ENCODE assay signal across 17 mouse cellular contexts in genomic region chr15:28595725-28596124, GRCm38 (mm10).
A peak's percentile ranks its signal among the peaks of the same experiment; 100 is the strongest.
DNase-seq lines count a peak whose midpoint lies in the region; ATAC-seq and TF ChIP-seq lines count a peak whose summit lies in the region.
"Had no signal": no experiment of that assay in that cellular context is flagged by ENCODE, and none has a peak within 500 bp of the region (broad histone marks: within the 10 kb centered on the region; RNA-seq: fewer than 3 reads in every experiment).

No protein-coding gene starts in this region.

- TF ChIP-seq CTCF in forebrain, postnatal 0 days (IDR thresholded peaks at IDR 0.05; ENCODE audit: low read depth) = no peak

- H3K9me3 ChIP-seq in forebrain, postnatal 0 days (ENCODE audit: low read length) = no peaks in the 10 kb centered on the region
- H3K9me3 ChIP-seq in forebrain, embryonic 11.5 days (ENCODE audit: control insufficient read depth, low read length) = no peaks in the 10 kb centered on the region
- H3K9me3 ChIP-seq: embryonic facial prominence, embryonic 10.5 days; heart, embryonic 12.5 days; hindbrain, embryonic 10.5 days; hindbrain, embryonic 15.5 days had no signal

- no peak for ATAC-seq in cerebellum, adult (ENCODE audit: insufficient number of reproducible peaks, low FRiP score, low TSS enrichment)
- peak; percentile 61 for ATAC-seq in forebrain, postnatal 0 days
- no peak for ATAC-seq in forebrain, embryonic 11.5 days (replicated peaks; ENCODE audit: low FRiP score)
- ATAC-seq: inflammation-experienced regulatory T-cells, adult 6 months; intestine, postnatal 0 days had no signal

- H3K36me3 ChIP-seq in forebrain, postnatal 0 days (ENCODE audit: insufficient read depth) = no peaks in the 10 kb centered on the region
- no peaks in the 10 kb centered on the region for H3K36me3 ChIP-seq in forebrain, embryonic 11.5 days (ENCODE audit: control insufficient read depth, insufficient read depth, low read length)
- H3K36me3 ChIP-seq: embryonic facial prominence, embryonic 10.5 days; heart, embryonic 12.5 days; hindbrain, embryonic 10.5 days; hindbrain, embryonic 15.5 days had no signal

- H3K9ac ChIP-seq in forebrain, postnatal 0 days = no peak overlapping the region
- H3K9ac ChIP-seq in forebrain, embryonic 11.5 days (ENCODE audit: low read length) = no peak overlapping the region
- H3K9ac ChIP-seq: heart, embryonic 12.5 days; hindbrain, embryonic 15.5 days had no signal

- H3K4me3 ChIP-seq in forebrain, postnatal 0 days (ENCODE audit: low read depth, low read length) = no peak overlapping the region
- no peak overlapping the region for H3K4me3 ChIP-seq in forebrain, embryonic 11.5 days (ENCODE audit: low read depth, low read length)
- H3K4me3 ChIP-seq: embryonic facial prominence, embryonic 10.5 days; heart, embryonic 12.5 days; hindbrain, embryonic 10.5 days; hindbrain, embryonic 15.5 days had no signal

- no peaks in the 10 kb centered on the region for H3K4me1 ChIP-seq in forebrain, postnatal 0 days (ENCODE audit: insufficient read depth)
- H3K4me1 ChIP-seq in forebrain, embryonic 11.5 days (replicated peaks; ENCODE audit: control insufficient read depth, insufficient read depth, low read length) = no peaks in the 10 kb centered on the region
- H3K4me1 ChIP-seq: embryonic facial prominence, embryonic 10.5 days; heart, embryonic 12.5 days; hindbrain, embryonic 10.5 days; hindbrain, embryonic 15.5 days had no signal

- H3K4me2 ChIP-seq in forebrain, postnatal 0 days (ENCODE audit: low read depth) = no peak overlapping the region
- H3K4me2 ChIP-seq in forebrain, embryonic 11.5 days (ENCODE audit: low read depth, low read length, severe bottlenecking) = no peak overlapping the region
- H3K4me2 ChIP-seq: heart, embryonic 12.5 days; hindbrain, embryonic 15.5 days had no signal

- WGBS in forebrain, postnatal 0 days = 63% methylated on average over 4 of the region's 4 CpGs
- 87% methylated on average over 4 of the region's 4 CpGs for WGBS in forebrain, embryonic 11.5 days

- peak; percentile 47 to 57 for DNase-seq in cerebellum, postnatal 14 days
- peak; percentile 77 for DNase-seq in forebrain, postnatal 0 days
- DNase-seq in forebrain, embryonic 11.5 days (ENCODE audit: low spot score) = no peak
- DNase-seq in right cerebral cortex, postnatal 4 days = peak; percentile 9
- DNase-seq in right cerebral cortex, postnatal 36 days (ENCODE audit: low spot score in 2 of 2) = no peak
- no peak for DNase-seq in gastrocnemius, postnatal 10 days
- DNase-seq: adrenal gland, postnatal 10 days; cerebellum, adult 11 months; cerebellum, adult 8-10 months; gastrocnemius, postnatal 25 days had no signal

- no peaks in the 10 kb centered on the region for H3K27me3 ChIP-seq in forebrain, postnatal 0 days (ENCODE audit: insufficient read depth, low read length)
- no peaks in the 10 kb centered on the region for H3K27me3 ChIP-seq in forebrain, embryonic 11.5 days (ENCODE audit: control insufficient read depth, insufficient read depth, low read length)
- H3K27me3 ChIP-seq: heart, embryonic 12.5 days; hindbrain, embryonic 15.5 days had no signal

- H3K27ac ChIP-seq in forebrain, postnatal 0 days (ENCODE audit: low read depth, low read length) = peak overlapping the region; percentile 9; the same call in 1 of the 2 replicates
- H3K27ac ChIP-seq in forebrain, embryonic 11.5 days (ENCODE audit: low read depth, low read length) = no peak overlapping the region
- H3K27ac ChIP-seq: embryonic facial prominence, embryonic 10.5 days; hindbrain, embryonic 10.5 days; hindbrain, embryonic 15.5 days had no signal

Comparison
In these comparisons a context has a peak if more than half of its experiments do, and no peak if none do; other contexts are left out.
1. DNase-seq: peak in cerebellum, postnatal 14 days (2 of 2), forebrain, postnatal 0 days (single experiment) and right cerebral cortex, postnatal 4 days (single experiment); none in forebrain, embryonic 11.5 days (single experiment), right cerebral cortex, postnatal 36 days (0 of 2) and gastrocnemius, postnatal 10 days (single experiment).